Mouse (Mus musculus) midbrain, embryonic 11.5 days (tissue): Measurements from ENCODE around the gene Plp2. TPM values are rescaled to one million over a fixed set of nuclear protein-coding genes. Genes with fewer than 3 reads are reported as not detected.

Source experiments
- ATAC-seq: fragments of 200-750 bp; cut with Nextera tagmentation; 2 replicates; pipeline ENCODE4 v1.8.0; 2017; ENCODE audit warnings: moderate TSS enrichment, moderate library complexity; ENCODE audit not compliant: low FRiP score
- DNase-seq: peaks from one replicate; pipeline ENCODE4 v3.0.0; 2015; ENCODE audit warnings: low spot score; ENCODE audit errors: missing footprints
- H3K27ac ChIP-seq: fragments of 300-500 bp; sonication (generic); 2 replicates; pipeline ENCODE4 v1.5.1; 2014; ENCODE audit warnings: low read depth, low read length
- H3K27me3 ChIP-seq: fragments of 300-500 bp; sonication (generic); 2 replicates; pipeline ENCODE4 v1.6.1; 2014; ENCODE audit warnings: mild to moderate bottlenecking, low read length, moderate library complexity, mixed read lengths; ENCODE audit not compliant: control insufficient read depth, insufficient read depth
- H3K36me3 ChIP-seq: fragments of 300-500 bp; sonication (generic); 2 replicates; pipeline ENCODE4 v1.6.1; 2014; ENCODE audit warnings: mild to moderate bottlenecking, low read length, moderate library complexity, mixed read lengths; ENCODE audit not compliant: control insufficient read depth, insufficient read depth
- H3K4me1 ChIP-seq: fragments of 300-500 bp; sonication (generic); 2 replicates; pipeline ENCODE4 v1.6.1; 2014; ENCODE audit warnings: low read length; ENCODE audit not compliant: control insufficient read depth, insufficient read depth
- H3K4me2 ChIP-seq: fragments of 300-500 bp; sonication (generic); 2 replicates; pipeline ENCODE4 v1.6.1; 2014; ENCODE audit warnings: mild to moderate bottlenecking, moderate library complexity
- H3K4me3 ChIP-seq: fragments of 300-500 bp; sonication (generic); 2 replicates; pipeline ENCODE4 v1.5.1; 2014; ENCODE audit warnings: low read depth, low read length
- H3K9ac ChIP-seq: fragments of 300-500 bp; sonication (generic); 2 replicates; pipeline ENCODE4 v1.6.1; 2014; ENCODE audit warnings: low read length
- H3K9me3 ChIP-seq: fragments of 300-500 bp; sonication (generic); 2 replicates; pipeline ENCODE4 v1.6.1; 2016; ENCODE audit warnings: low read length; ENCODE audit not compliant: control insufficient read depth
- WGBS: fragments of 180-500 bp; shearing (Covaris S2); extraction: QIAGEN DNeasy Blood & Tissue Kit; methylation state at CpG from one replicate; pipeline ENCODE4 v1.1.7; 2014; 5-methylcytosine and 5-hydroxymethylcytosine counted together
- polyA plus RNA-seq: library from polyadenylated mRNA; unstranded; fragments of >200 nt; fragmentation: Nextera tagmentation; extraction: Ambion mirVana; gene quantifications from 2 replicates; pipeline ENCODE4 v1.2.1, GENCODE M21; 2014

Gene Plp2
- polyA plus RNA-seq, 1 experiment from 2014 or later, result 36.3 TPM

DNA sequence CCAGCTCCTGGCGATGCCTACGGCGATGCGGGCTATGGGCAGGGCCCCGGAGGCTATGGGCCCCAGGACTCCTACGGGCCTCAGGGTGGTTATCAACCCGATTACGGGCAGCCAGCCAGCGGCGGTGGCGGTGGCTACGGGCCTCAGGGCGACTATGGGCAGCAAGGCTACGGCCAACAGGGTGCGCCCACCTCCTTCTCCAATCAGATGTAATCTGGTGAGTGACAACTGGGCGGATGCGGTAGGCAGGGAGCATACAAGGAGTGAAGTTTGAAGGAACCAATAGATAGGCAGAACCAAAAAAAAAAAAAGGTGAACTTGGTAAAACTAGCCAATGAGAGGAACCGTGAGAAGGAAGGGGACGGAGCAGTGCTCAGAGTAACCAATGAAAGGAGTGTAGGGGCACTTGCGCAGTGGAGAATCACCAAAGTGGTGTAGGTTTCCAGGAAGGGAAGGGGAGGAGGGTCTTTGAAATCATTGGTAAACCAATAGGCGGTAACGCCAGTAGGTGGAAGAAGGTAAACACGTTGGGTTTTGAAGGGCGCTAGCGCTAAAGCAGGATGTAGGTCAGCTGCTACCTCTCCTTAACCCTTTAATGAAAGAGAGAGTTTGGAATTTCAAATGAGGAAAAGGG lies 22.4 kb downstream of the Plp2 start:
- Histone ChIP-seq H3K36me3 (no peaks in the 10 kb centered on the region), H3K27ac (no peak overlapping the region; the same call in 1 of the 2 replicates), H3K4me3 (peak overlapping the region; percentile 29), H3K4me2 (peak overlapping the region; percentile 46), H3K9me3 (no peaks in the 10 kb centered on the region), H3K27me3 (no peaks in the 10 kb centered on the region), H3K9ac (peak overlapping the region; percentile 53), H3K4me1 (no peaks in the 10 kb centered on the region)
- DNase-seq, result peak; percentile 90
- WGBS, result 13% methylated on average over 25 of the region's 25 CpGs
- peak; percentile 97 for ATAC-seq

DNA sequence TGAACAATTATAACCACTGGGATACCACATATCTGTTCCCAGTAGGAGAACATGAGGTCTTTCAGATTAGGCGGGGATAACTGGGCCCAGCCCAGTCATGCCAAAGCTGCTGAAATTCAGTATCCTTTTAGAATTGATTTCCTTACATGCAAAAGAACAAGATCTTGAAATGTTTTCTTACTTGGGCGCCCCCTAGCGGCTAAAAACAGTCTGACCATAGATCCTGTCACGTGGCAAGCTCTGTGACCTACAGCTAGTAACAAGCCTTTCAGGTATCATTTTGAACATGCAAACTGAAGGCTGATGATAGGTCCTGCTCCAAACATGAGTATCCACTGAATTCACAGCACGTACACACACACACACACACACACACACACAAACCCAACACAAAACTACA lies 25.8 kb downstream of the Plp2 start:
- H3K4me3 ChIP-seq, result no peak overlapping the region
- H3K4me1 ChIP-seq, result no peaks in the 10 kb centered on the region
- no peaks in the 10 kb centered on the region for H3K9me3 ChIP-seq
- 7% methylated on average over 5 of the region's 5 CpGs for WGBS
- no peak overlapping the region for H3K27ac ChIP-seq
- ATAC-seq (no peak), DNase-seq (peak; percentile 95)
- no peak overlapping the region for H3K9ac ChIP-seq
- no peak overlapping the region for H3K4me2 ChIP-seq
- H3K27me3 ChIP-seq, result no peaks in the 10 kb centered on the region
- no peaks in the 10 kb centered on the region for H3K36me3 ChIP-seq

DNA sequence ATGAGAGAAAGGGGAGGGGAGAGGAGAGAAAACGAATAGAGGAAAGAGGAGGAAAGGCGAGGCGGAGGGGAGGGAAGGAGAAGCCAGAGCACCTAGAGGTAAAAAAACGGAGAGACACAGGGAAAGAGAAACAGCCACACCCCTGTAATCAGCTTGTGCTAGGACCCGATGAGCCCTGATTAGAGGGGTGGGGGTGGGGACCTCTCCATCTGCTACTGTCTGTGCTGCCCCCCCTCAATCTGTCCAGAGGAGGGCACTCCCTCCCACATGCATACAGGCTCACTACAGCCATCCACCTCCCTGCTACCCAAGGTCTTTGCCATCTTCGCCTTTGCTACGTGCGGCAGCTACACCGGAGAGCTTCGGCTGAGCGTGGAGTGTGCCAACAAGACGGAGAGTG lies 30.4 kb downstream of the Plp2 start:
- H3K9me3 ChIP-seq, result no peaks in the 10 kb centered on the region
- no peaks in the 10 kb centered on the region for H3K27me3 ChIP-seq
- no peak for ATAC-seq
- H3K4me3 ChIP-seq, result no peak overlapping the region
- H3K27ac ChIP-seq, result no peak overlapping the region
- 49% methylated on average over 12 of the region's 12 CpGs for WGBS
- H3K4me2 ChIP-seq, result 0 out of 2 replicates have a peak overlapping the region, but pooled peaks have one; percentile 4
- H3K9ac ChIP-seq, result no peak overlapping the region
- no peaks in the 10 kb centered on the region for H3K36me3 ChIP-seq
- DNase-seq, result no peak
- no peaks in the 10 kb centered on the region for H3K4me1 ChIP-seq

DNA sequence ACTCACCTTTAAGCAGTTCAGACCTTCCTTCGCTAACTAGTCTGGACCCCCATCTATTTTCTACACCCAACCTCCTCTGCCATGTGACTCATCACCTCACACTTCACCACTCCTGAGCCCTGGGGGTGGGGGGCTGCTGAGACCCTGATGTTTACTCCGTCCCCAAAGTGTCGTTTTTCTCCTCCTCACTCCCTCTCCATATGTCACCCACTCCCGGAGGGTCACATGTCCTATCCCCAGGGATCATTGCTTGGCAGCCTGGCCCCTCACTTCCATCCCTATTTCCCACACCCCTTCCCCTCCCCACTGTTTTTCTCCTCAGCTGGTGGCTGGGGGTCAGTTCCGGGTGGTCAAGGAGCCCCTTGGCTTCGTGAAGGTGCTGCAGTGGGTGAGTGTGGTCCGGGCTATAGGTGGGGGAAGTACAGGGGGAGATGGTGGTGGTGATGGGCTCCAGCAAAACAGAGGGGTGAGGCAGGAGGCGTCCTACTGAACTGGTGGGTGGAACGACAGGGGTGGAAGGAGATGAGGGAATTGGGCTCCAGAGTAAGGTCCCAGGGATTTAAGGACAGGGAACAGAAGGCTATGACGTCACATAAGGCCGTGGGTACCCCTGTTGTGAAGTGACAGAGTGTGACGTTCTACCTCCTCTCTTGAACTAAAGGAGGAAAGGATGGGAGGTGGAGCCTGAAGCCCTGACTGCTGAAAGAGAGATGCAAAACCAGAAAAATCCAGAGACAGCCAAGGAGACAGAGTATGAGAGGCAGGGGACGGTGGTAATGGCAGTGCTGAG lies 31.5 kb downstream of the Plp2 start:
- 20% methylated on average over 13 of the region's 13 CpGs for WGBS
- DNase-seq, result no peak

DNA sequence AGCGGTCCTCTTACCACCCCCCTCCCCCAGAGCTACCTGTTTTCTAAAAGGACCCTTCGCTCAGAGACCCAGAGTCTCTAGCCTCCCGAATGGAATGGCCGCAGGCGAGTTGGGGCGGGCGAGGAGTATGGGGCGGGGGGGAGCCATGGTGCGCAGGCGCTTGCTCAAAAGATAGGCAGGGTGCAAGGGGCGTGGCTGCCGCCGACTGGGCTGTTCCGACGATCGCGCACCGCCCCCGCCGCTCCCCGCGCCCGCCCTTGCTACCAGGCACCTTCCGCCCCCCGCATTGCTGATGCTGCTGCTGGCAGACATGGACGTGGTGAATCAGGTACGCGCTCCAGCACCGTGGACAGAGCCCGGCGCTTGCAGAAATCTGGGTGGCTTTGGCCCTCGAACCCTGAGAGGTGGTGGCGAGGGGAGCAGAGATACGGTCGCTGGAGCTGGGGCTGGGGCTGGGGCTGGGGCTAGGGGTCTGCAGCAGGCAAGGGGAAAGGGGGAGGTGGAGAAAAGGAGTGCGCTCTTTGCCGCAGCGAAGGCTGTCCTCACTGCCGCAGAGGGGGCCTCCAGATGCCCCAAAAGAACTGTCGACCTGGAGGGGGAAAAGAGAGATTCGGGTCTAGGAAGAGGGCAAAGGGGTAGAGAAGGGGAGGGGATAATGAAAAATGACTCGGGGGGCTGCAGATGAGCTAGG lies 32.6 kb downstream of the Plp2 start, which contains the start of gene Syp:
Syp (plus strand) TSS at position 71 of the 691 bp plus-strand sequence.
- peak within 1 kb of the TSS; percentile 51 for H3K4me2 ChIP-seq
- H3K27me3 ChIP-seq, result no peaks in the 10 kb centered on the region
- H3K4me3 ChIP-seq, result peak within 1 kb of the TSS; percentile 45
- no peaks in the 10 kb centered on the region for H3K9me3 ChIP-seq
- H3K4me1 ChIP-seq, result no peaks in the 10 kb centered on the region
- ATAC-seq, result peak; percentile 89
- H3K36me3 ChIP-seq, result no peaks in the 10 kb centered on the region
- H3K9ac ChIP-seq, result peak within 1 kb of the TSS; percentile 60
- peak; percentile 98 for DNase-seq
- no peak within 1 kb of the TSS for H3K27ac ChIP-seq
- 17% methylated on average over 40 of the region's 42 CpGs for WGBS

More for the DNA sequence above, 31.5 kb downstream of the Plp2 start:
- H3K4me2 ChIP-seq, result peak overlapping the region; percentile 51
- H3K9ac ChIP-seq, result peak overlapping the region; percentile 60
- no peak overlapping the region for H3K27ac ChIP-seq
- H3K27me3 ChIP-seq, result no peaks in the 10 kb centered on the region
- H3K9me3 ChIP-seq, result no peaks in the 10 kb centered on the region
- no peaks in the 10 kb centered on the region for H3K4me1 ChIP-seq
- H3K4me3 ChIP-seq, result peak overlapping the region; percentile 45
- ATAC-seq, result peak; percentile 31; the same call in 1 of the 2 replicates
- H3K36me3 ChIP-seq, result no peaks in the 10 kb centered on the region

DNA sequence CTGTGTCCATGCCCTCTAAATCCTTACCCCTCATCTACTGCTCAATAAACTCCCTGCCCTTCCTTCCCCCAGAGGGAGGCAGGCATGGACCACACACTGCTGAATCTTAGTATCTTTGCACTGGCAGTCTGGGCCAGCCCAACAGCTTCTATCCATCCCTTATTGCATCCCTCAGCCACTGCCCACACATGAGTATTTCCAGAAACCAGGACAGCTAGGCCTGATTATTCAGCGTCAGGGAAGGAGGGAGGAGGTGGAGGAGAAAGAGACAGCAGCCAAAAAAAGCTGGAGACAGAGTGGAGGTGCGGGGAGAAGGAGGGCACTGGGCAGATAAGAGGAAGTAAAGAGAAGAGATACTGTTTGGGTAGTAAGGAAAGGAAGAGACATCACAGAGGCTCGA lies 36.1 kb downstream of the Plp2 start:
- 75% methylated on average over 3 of the region's 3 CpGs for WGBS
- H3K4me1 ChIP-seq, result no peaks in the 10 kb centered on the region
- H3K9ac ChIP-seq, result no peak overlapping the region

DNA sequence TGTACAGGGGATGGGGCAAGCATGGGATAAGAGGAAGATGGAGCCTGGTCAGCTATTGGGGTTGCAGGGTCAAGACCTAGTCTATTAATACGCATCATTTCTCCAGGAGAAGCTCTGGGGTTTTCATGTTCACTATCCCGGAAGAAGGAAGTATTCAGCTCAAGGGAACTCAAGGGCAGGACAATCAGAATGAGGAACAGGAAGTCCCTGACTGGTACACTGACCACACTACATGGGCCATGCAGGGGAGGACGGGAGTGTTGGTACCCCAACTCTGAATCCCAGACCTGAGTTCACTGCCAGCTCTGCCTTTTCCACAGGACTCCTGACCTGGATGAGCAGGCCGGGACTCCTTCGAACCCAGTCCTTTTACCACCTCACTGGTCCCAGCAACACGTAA lies 38.6 kb downstream of the Plp2 start:
- whole genome bisulfite sequencing, result 88% methylated on average over 6 of the region's 6 CpGs
- Histone ChIP-seq H3K9ac (no peak overlapping the region), H3K27me3 (no peaks in the 10 kb centered on the region), H3K27ac (no peak overlapping the region), H3K4me2 (no peak overlapping the region), H3K4me3 (no peak overlapping the region), H3K9me3 (no peaks in the 10 kb centered on the region), H3K4me1 (no peaks in the 10 kb centered on the region), H3K36me3 (no peaks in the 10 kb centered on the region)
- ATAC-seq (no peak), DNase-seq (no peak)

More for the DNA sequence above, 36.1 kb downstream of the Plp2 start:
- no peak for DNase-seq
- H3K9me3 ChIP-seq, result no peaks in the 10 kb centered on the region
- H3K4me2 ChIP-seq, result no peak overlapping the region
- H3K27ac ChIP-seq, result no peak overlapping the region
- H3K36me3 ChIP-seq, result no peaks in the 10 kb centered on the region
- no peak for ATAC-seq
- H3K4me3 ChIP-seq, result no peak overlapping the region
- H3K27me3 ChIP-seq, result no peaks in the 10 kb centered on the region
